Mouse (Mus musculus): Measurements from ENCODE around the gene Tubgcp2.

Gene Tubgcp2

DNA sequence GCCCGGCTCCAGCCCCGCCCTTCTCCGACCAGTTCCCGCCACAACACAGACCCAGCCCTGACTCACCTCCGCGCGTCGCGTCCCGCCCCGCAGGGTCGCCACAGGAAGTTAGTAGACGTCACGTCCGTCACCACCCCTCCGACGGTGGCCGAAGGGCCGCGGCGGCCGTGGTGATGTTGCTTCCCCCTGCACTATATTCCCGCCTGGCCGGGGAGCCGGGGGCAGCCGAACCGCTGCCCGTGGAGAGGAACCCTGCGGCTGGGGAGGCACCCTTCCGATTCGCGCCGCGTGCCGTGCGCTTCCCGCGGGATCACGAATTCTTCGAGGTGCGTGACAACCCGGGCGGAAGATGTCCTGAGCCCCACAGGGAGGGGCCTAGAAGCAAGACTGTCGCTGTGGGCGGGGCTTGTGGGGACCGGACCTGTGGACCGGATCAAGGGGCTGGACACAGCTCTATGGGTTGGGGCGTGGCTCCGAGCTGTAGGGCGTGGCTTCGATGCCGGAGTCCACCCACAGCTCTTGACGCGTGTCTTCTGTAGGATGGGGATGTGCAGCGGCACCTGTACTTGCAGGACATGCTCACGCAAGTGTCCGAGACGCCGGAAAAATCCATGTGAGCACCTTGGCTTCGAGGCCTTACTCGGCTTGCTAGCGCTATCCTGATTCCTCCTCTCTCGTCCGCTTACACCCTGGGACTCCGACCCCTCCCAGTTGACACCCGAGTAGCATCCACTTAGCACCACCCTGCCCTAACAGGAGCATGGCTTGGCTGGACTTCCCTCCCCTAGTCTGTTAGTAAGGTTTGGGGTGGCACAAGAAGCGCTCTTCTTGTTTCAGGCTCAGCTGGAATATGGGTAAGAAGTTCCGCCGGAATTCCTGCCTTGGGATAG, at the start of gene Tubgcp2, which contains the start of gene Zfp511:
TSS of gene Tubgcp2 (minus strand) at position 389 of the 890 bp plus-strand sequence.
TSS of gene Zfp511 (plus strand) at position 111 of the 890 bp plus-strand sequence.
- peak; percentile 99 for DNase-seq (ENCODE audit: low spot score)

DNA sequence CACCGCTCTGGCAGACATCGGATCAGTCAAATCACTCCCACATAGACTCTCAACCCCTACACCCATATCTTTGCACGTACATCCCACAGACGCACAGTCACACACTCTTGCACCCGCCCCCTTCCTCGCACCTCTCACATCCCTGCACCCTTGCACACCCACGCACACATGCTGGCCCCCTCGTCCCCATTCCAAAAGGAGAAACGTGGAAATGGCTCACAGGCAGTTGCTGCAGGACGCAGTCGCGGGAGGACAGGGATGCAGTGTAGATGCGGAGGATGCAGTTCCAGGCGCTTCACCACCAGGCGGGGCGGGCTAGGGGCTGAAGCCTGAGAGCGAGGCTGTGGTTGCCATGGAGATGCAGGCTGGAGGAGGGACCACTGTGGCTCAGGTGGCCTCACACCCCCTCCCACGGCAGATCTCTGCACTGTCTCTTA, 45.8 kb upstream of the Tubgcp2 start, which contains the start of gene Caly:
TSS of gene Caly (minus strand) at position 307 of the 437 bp plus-strand sequence.
- DNase-seq (ENCODE audit: low spot score): peak; percentile 85

DNA sequence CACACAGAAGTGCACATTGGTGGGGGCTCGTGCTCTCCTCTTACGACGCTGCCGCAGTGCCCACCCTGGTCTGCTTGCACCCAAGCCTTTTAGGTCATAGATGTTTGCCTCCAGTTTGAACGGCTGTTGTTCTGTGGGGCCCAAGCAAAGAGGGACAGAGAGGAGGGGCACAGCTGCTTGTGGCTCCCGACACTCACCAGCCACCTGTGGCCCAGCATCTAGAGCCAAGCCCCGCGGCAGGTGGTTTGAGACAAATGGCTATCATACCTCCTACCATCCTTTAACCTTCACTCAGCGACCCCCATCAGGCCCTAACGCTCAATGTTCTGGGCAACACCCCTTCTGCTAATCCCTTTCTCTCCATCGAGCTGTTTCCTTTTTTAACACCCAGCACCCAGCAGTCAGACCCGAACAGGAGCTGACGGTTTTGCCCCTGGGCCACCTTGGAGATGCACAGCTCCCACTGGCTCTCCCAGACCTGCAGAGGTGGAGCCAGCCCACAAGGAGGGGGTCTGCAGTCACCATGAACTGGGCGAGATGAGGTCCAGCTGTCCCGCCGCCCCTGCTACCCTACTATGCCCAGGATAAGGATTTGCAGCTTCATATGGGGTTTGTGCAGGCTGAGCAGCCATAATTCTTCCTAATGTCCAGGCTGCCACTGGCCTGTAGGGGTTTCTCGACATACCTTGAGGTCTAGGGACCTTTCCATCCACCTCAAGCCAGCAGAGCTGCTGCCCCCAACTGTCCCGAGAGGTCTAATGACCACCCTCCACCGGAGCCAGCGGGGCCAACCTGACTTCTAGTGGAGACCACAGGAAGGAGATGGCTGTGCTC, 45.2 kb upstream of the Tubgcp2 start:
- DNase-seq (ENCODE audit: low spot score): no peak

DNA sequence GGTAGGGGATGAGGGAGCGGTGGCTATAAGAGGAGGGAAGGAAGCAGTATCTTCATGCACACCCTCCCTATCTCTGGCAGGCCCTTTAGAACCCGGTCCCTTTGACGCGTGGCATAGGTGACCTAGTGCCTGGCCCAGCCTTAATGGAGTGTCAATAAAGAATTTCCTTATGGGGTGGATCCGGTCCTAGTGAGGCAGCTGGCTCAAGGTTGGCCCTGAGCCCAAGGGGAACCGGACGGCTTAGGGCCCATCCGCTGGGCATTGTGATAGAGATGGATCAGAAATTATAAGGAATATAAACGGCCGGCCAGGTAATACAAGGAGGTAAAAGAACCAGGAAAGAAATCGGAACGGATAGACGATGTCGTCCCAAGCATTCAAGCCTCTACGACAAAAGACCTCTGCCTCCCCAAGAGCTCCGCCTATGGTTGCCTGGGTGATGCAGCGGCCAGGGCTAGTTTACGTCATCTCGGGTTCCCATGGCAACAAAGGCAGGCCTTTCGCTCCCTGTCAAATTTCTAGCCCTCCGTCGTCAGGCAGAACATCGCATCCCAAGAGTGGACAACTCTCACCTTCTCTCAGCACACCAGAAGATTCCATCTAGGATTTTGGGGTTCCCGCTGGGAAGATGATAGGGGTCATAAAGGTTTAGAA, 44.2 kb upstream of the Tubgcp2 start:
- peak; percentile 95 for DNase-seq (ENCODE audit: low spot score)

DNA sequence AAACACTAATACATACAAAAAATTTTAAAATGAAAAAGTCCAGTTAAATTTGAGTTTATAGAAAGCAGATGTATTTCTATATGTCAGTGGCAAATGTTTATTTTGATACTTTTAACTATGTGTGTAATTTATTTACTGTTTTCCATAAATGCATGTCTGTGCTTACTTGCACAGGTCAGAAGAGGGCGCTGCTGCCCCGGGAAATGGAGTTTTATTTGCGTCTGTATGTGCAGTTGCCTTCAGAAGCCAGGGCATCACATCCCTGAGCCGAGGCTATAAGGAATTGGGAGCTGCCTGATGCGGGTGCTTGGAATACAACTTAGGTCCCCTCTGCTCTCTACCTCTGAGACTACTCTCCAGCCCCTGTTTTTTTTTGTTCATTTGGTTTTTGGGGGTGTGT, 42.2 kb upstream of the Tubgcp2 start:
- peak; percentile 88 for DNase-seq (ENCODE audit: low spot score)

DNA sequence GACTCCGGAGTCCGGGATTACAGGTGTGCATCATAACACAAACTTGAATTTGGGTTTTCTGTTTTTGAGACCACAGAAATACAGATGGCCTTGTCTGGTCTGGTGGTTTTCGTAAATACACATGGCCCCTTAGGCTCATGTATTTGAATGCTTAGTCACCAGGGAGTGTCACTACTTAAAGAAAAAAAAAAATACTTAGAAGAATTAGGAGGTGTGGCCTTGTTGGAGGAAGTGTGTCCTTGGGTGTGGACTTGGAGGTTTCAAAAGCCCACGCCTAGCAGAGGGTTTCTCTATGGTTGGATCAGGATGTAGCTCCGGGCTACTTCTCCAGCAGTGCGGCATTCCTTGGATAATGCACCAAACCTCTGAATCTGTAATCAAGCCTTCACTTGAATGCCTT, 41.2 kb upstream of the Tubgcp2 start:
- no peak for DNase-seq (ENCODE audit: low spot score)

DNA sequence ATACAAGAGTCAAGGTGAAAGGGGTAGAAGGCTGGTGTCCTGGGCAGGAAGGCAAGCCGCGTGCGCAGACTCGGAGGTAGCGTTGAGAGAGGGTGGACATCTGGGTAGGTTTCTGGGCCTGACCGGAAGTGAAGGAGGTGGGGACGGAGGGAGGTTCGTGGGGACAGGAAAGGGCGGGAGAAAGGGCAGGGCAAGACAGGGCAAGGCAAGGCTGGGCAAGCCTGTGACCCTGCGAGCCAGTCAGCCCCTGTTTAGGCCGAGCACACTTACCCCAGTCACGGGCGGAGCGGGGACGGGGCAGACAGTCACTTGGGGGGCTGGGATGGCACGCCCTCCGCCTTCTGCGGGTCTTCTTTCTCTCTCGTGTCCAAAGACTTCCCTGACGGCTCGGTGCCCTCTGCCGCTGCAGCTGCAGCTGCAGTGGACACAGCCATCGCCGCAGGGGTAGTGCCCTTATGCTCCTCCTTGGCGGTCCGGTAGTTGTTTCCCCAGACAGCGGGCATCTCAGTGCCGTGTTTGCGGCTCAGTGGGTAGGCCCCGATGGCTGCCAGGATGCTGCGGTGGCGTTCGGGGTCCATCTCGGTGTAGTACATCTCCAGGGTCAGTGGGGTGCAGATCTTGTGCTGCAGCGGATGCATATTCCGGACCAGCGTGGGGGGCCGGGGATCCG, 33.7 kb upstream of the Tubgcp2 start:
- DNase-seq (ENCODE audit: low spot score): peak; percentile 42

DNA sequence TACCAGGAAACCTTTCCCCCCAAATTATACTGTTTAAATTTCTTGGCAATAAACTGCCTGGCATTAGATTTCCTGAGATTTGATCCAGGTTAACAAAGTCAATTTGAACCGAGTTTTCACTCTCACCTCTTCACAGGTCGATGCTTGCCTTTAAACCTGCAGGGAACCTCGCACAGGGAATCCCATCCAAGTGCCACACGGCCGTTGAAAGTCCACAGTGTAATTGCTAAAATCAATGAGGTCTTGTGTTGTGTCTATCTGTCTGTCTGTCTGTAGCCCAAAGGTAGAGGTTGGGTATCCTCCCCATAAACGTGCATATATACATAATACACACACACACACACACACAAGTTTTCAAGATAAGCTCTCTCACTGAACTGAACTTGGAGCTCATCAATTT, 30.9 kb upstream of the Tubgcp2 start:
- no peak for DNase-seq (ENCODE audit: low spot score)

DNA sequence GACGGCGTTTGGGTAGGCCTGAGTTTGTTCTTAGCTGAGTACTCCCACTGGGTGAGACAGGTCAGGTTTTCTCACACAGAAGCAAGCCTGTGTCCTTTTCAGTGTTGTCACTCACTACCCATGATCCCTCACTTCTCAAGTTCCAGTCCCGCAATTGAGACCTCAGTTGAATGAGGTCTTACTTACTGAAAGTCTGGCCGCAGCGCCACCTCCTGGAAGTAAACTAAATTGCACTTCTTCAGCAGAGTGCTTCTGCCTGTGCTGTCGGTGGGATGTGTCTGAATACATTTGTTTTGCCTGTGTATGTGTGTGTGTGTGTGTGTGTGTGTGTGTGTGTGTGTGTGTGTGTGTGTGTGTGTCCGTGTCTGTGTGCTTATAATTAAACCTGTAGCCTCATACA, 26.6 kb upstream of the Tubgcp2 start:
- DNase-seq (ENCODE audit: low spot score): peak; percentile 92

DNA sequence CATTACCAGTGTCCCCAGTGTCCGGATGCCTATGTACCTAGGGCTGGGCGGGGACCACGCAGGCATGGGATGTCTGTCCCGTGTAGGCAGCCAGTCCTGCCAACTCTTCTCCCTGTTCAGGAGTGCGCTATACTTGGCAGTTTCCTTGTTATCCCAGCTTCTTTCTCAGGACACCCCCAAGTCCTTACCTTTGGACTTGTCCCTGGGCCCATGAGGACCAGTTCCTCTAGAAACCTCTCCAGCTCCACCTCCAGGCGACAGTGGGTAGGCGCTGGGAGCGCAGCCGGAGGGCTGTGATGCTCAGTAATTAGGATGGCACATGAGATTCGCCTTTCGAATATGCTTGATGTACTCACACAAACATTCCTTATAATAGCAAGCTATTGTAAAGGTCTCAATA, 25.8 kb upstream of the Tubgcp2 start:
- DNase-seq (ENCODE audit: low spot score): peak; percentile 67

DNA sequence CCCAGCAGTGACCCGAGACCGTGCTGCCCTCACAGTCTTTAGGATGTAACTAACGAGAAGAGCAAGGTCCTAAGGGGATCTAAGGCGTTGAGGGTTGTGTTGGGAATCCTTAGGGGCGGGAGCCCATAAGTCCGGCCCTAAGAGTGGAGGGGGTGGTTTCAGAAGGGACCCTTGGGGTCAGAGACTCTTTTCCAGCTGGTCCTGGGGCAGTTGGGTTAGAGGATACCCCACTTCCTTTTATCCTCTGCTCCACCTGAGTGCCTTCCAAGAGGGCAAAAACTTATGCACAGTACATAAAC, 25.3 kb upstream of the Tubgcp2 start:
- no peak for DNase-seq (ENCODE audit: low spot score)

DNA sequence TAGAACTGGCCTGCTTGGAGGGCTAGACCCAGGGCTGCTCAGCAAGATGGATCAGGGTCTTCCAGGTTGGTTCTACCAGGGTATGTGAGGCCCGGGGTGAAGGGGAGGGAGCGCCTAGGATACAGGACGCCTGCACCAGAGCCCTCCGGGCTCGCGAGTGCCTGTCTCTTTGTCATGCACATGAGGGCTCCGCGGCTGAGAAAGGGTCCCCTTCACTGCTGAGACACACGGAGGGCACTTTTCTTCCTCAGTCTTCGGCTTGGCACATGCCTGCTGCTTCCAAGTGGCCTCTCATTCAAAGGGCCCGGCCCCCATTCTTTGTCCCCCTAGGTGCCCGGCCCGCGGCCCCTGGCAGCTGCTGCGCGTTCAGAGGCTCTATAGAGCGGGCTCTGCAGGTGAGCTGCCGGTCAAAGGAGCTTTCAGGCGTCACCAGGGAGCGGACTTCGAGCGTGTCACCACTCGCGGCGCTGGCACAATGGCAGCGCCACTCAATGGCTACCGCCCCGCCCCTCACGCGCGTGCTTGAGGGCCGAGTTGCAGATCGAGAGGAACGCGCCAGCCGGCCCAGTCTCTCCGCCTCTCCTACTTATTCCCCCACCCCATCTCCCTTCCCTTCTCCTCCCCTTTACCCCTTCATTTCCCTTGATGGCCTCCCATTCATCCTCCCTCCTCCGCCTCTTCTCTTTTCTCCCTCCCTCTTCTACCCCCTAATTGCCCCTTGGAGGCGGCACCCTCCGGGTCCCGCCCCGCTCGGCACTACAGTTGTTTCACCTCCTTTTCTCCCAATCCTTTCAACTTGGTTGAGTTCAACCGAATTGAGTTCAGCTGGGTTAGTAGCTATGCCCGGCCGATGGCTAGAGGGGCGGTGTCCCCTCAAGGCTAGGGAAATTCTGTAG, 24.7 kb upstream of the Tubgcp2 start:
- DNase-seq (ENCODE audit: low spot score): peak; percentile 86

DNA sequence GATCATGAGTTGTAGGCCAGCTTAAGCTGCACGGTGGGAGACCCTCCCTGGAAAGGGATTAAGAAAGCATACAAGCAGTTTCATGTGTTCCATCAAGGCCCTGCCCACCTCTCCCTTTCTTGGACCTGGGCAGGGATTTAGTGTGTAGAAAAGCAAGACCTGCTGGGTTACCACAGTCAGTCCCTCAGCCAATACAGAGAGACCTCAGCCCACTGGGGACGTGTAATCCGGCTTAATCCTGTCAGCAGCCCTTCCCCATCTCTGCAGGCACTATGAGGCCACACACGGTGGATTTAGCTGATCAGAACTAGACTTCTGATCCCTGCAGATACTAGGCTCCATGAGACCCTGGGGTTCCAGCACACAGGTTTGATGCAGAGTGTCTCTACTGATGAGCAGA, 23.1 kb upstream of the Tubgcp2 start:
- DNase-seq (ENCODE audit: low spot score): peak; percentile 23

DNA sequence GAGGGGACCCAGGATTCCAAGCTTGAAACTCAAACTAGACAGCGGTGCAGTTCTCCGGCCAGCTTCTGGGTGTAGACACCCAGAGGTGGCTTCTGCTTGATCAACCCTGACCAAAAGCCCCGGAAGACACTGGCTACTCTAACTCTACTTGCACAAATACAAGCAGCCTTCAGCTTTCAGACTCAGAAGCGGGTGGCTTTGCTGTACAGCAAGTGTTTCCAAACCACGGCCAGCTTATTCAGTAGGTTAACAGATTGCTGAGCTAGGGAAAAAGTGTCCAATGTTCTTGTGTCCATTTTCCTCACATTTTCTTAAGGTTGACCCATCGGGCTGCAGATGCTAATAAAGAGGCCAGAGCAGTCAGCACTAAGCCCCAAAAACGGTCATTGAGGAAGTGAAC, 22.1 kb upstream of the Tubgcp2 start:
- DNase-seq (ENCODE audit: low spot score): no peak

DNA sequence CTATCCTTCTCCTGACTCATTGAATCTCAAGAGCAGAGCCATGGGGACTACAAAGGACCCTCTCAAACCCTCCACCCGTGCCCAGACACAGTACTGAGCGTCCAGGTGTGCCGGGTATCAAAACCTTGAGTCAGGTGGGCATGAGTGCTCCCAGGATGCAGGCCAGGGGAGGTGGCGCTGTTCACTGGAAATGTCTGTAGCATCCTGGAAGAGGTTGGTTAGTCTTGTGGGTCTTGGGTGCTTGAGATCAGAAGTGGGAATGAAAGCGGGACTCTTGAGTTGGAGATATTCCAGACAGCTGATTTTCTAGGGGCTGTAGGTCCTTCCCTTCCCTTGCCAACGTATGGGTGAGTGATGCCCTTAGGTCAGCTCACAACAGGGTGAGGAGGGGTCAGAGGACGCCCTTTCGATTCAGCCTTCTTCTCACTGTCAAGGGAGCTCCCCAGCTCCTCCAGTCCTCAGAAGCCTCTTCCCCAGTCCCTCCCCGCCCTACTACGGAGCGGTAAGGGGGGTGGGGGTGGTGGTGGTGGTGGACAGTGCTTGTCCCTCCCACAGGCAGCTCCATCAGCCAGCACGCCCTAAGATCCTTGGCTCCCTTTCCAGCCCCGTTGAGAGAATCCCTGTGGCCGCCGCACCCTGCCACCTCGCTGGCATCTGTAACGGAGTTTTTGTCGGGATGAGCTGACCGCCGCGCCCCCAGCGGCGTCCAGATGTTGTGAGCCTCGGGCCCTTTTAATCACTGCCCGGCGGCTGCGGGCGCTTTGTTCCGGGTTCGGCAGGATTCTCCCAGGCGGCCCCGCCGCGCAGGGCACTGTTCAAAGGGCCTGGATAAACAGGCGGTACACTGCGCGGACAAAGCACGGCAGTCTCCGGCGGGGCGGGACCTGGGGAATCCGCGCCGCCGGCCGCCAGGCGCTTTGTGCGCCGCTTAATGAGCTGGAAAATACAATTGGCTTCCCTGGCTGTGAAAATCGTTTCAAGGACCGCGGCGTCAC, 21.2 kb upstream of the Tubgcp2 start:
- peak; percentile 93 for DNase-seq (ENCODE audit: low spot score)

DNA sequence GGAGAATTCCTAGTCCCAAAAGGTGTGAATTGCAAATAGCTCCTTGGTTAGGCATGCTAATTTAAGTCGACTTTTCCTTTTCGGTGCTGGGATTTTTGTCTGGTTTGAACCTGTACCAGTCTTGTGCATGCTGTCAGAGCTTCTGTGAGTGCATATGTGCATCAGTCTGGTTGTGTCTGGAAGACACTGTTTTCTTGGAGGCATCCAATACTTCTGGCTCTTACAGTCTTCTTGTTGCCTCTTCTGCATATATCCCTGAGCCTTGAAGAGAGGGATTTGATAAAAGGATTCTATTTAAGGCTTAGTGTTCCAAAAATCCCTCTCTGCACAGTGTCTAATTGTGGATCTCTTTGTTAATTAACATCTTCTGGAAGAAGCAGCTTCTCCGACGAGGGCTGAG, 17.7 kb upstream of the Tubgcp2 start:
- no peak for DNase-seq (ENCODE audit: low spot score)

DNA sequence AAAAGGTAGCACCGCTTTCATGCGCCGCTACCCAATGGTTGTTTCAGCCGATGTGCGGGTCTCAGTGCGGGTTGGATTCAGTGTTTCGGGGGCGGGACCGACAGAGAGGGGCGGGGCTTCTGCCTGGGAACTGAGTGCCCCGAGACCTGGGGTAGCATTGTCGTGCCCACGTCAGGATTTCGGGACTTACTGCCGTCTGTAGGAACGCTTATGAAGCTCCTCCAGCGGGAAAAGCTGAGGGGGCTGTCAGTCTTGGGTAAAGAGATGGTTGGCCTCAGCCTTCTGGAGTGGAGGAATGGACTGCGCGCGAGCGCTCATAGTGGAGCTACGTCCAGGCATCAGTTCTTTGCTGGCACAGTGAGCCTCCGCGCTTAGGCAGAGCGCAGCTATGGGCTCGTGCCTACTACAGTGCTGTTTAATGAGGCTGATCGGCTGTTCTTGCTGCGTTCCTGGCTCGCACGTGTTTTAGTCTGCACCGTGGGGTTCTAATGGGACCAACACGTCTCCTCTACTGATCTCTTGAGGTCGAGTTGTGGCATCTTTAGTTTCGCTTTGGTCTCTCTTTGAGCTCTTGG, 12.7 kb upstream of the Tubgcp2 start:
- peak; percentile 74 for DNase-seq (ENCODE audit: low spot score)

DNA sequence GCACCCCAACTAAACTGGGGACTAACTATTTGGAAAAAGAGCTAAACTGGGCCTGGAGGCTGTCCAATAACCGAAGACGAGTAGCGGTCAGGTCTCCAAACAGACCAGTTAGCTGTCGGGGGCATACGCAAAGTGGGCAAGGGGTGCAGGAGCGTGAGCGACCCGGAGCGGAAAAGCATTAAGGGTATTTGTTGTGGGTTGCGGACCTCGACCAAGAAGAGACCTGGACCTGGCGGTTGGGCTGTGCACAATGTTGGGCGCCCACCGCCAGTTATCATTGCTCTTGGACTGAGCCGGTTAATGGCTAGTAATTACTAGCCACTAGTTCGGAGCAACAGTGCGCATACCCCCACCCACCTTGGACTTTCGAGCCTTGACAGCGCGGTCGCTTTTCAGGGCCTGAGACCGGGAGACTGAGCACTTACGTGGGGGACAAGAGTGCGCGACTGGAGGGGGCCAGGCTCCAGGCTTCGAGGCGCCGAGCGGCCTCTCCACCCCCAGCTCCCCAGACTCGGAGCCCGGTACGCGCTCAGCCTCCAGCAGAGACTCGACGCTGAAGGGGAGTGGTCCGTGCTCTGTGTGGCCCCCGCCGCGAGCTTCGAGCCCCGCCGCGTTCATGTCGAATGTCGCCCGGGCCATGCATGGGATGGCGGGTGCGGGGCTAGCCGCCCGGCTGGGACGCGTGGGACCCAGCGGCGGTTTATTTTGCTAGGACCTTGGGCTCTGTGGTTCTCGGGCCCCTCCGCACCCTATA, 12.1 kb upstream of the Tubgcp2 start, which contains the start of gene Msx3:
TSS of gene Msx3 (minus strand) at position 729 of the 754 bp plus-strand sequence.
- peak; percentile 51 for DNase-seq (ENCODE audit: low spot score)

All from embryo, embryonic 10.5 days (tissue).